Mouse (Mus musculus) frontal cortex, postnatal 25 days (tissue): ENCODE results near the gene Stim1.
"Not testable (repeated sequence)": the region's sequence is repeated elsewhere in the genome, so short reads cannot be mapped to it uniquely, and the experiment has no call there.

Experiments
- DNase-seq, 2 experiments: peaks; one replicate each; pipeline ENCODE4 v3.0.0; 2022; ENCODE audit warnings: low spot score in 2 of 2

Gene Stim1

GRCm38 (mm10) chr7:102441657-102442391, 174.2 kb downstream of the Stim1 start, which contains the start of gene Rrm1:
TSS of gene Rrm1 (plus strand) at chr7:102441695.
- peak; percentile 87 to 96 for DNase-seq

GRCm38 (mm10) chr7:102442432-102442831, 174.8 kb downstream of the Stim1 start:
- DNase-seq: no peak

- DNase-seq: no peak
Observed at GRCm38 (mm10) chr7:102444301-102444700, 176.7 kb downstream of the Stim1 start.

- DNase-seq: no peak
Observed at GRCm38 (mm10) chr7:102446438-102446837, 178.8 kb downstream of the Stim1 start.

- no peak for DNase-seq
Observed at GRCm38 (mm10) chr7:102458618-102459380, 191.2 kb downstream of the Stim1 start.

- DNase-seq: no peak
Observed at GRCm38 (mm10) chr7:102467566-102467965, 200.0 kb downstream of the Stim1 start.

GRCm38 (mm10) chr7:102472675-102473074, 205.1 kb downstream of the Stim1 start:
- no peak for DNase-seq

- DNase-seq: no peak
Observed at GRCm38 (mm10) chr7:102476601-102477000, 209.0 kb downstream of the Stim1 start.

GRCm38 (mm10) chr7:102477377-102477776, 209.8 kb downstream of the Stim1 start:
- DNase-seq: no peak

- no peak for DNase-seq
Observed at GRCm38 (mm10) chr7:102478425-102478824, 210.8 kb downstream of the Stim1 start.

GRCm38 (mm10) chr7:102478926-102479325, 211.3 kb downstream of the Stim1 start:
- DNase-seq: no peak

GRCm38 (mm10) chr7:102479368-102480078, 211.9 kb downstream of the Stim1 start:
- DNase-seq: no peak

GRCm38 (mm10) chr7:102480821-102481220, 213.2 kb downstream of the Stim1 start:
- DNase-seq: no peak

- DNase-seq: no peak
Observed at GRCm38 (mm10) chr7:102481579-102481978, 214.0 kb downstream of the Stim1 start, which contains the start of gene Olfr543. TSS of gene Olfr543 (minus strand) at chr7:102481679.

GRCm38 (mm10) chr7:102483665-102484064, 216.1 kb downstream of the Stim1 start:
- no peak for DNase-seq

- not testable (repeated sequence) for DNase-seq
Observed at GRCm38 (mm10) chr7:102484766-102485165, 217.2 kb downstream of the Stim1 start.

- no peak for DNase-seq
Observed at GRCm38 (mm10) chr7:102486105-102486504, 218.5 kb downstream of the Stim1 start.
